Mouse (Mus musculus): ENCODE data around the gene Dnajc22. TPM values are rescaled to one million over a fixed set of nuclear protein-coding genes. Genes with fewer than 3 reads are reported as not detected.
"Not testable (repeated sequence)": the region's sequence is repeated elsewhere in the genome, so short reads cannot be mapped to it uniquely, and the experiment has no call there.

Gene Dnajc22
- polyA plus RNA-seq (2015; fragmentation: Nextera tagmentation; extraction: Ambion mirVana), result 8.0 and 10.0 TPM in 2 replicates

- Histone ChIP-seq H3K27ac (ENCODE audit: low read length) (peak within 1 kb of the TSS; percentile 43), H3K27me3 (ENCODE audit: insufficient read depth, low read length) (peaks cover 81% of the 10 kb centered on the region)
These were observed at the start of gene Dnajc22 for GRCm38 (mm10) chr15:99092870-99093269. TSS of gene Dnajc22 (plus strand) at chr15:99093170.

GRCm38 (mm10) chr15:99044854-99045253 lies 48.1 kb upstream of the Dnajc22 start:
- 45% methylated on average over 3 of the region's 3 CpGs for WGBS
- H3K9ac ChIP-seq (replicated peaks; ENCODE audit: low read length), result no peak overlapping the region
- no peak for ATAC-seq (ENCODE audit: low FRiP score, low TSS enrichment)
- no peaks in the 10 kb centered on the region for H3K27me3 ChIP-seq (ENCODE audit: insufficient read depth, low read length)
- H3K4me2 ChIP-seq (replicated peaks; ENCODE audit: low read depth, low read length), result no peak overlapping the region
- H3K4me1 ChIP-seq (ENCODE audit: insufficient read depth, low read length), result peaks cover 19% of the 10 kb centered on the region
- H3K27ac ChIP-seq (ENCODE audit: low read length), result no peak overlapping the region
- no peaks in the 10 kb centered on the region for H3K9me3 ChIP-seq (ENCODE audit: low read length)
- no peak overlapping the region for H3K4me3 ChIP-seq (ENCODE audit: low read length)
- no peaks in the 10 kb centered on the region for H3K36me3 ChIP-seq (ENCODE audit: insufficient read depth, low read length)

More at GRCm38 (mm10) chr15:99092870-99093269, at the start of gene Dnajc22:
- peaks cover 60% of the 10 kb centered on the region for H3K4me1 ChIP-seq (ENCODE audit: insufficient read depth, low read length)
- no peaks in the 10 kb centered on the region for H3K9me3 ChIP-seq (ENCODE audit: low read length)
- H3K4me2 ChIP-seq (replicated peaks; ENCODE audit: low read depth, low read length), result peak within 1 kb of the TSS; percentile 77
- 49% methylated on average over 8 of the region's 8 CpGs for WGBS
- ATAC-seq (ENCODE audit: low FRiP score, low TSS enrichment), result no peak
- H3K9ac ChIP-seq (replicated peaks; ENCODE audit: low read length), result peak within 1 kb of the TSS; percentile 57
- peak within 1 kb of the TSS; percentile 43 for H3K4me3 ChIP-seq (ENCODE audit: low read length)
- H3K36me3 ChIP-seq (ENCODE audit: insufficient read depth, low read length), result no peaks in the 10 kb centered on the region

- not testable (repeated sequence) for H3K9me3 ChIP-seq (ENCODE audit: low read length); H3K4me3 ChIP-seq (ENCODE audit: low read length); H3K27ac ChIP-seq (ENCODE audit: low read length); ATAC-seq (ENCODE audit: low FRiP score, low TSS enrichment); H3K4me2 ChIP-seq (replicated peaks; ENCODE audit: low read depth, low read length); H3K9ac ChIP-seq (replicated peaks; ENCODE audit: low read length); H3K27me3 ChIP-seq (ENCODE audit: insufficient read depth, low read length); H3K36me3 ChIP-seq (ENCODE audit: insufficient read depth, low read length)
- WGBS, result 79% methylated on average over 6 of the region's 6 CpGs
- H3K4me1 ChIP-seq (ENCODE audit: insufficient read depth, low read length), result peaks cover 15% of the 10 kb centered on the region
These were observed 47.2 kb upstream of the Dnajc22 start for GRCm38 (mm10) chr15:99045734-99046133.

- H3K27me3 ChIP-seq (ENCODE audit: insufficient read depth, low read length), result peaks cover 25% of the 10 kb centered on the region
- H3K9ac ChIP-seq (replicated peaks; ENCODE audit: low read length), result no peak overlapping the region
- WGBS, result 34% methylated on average over 13 of the region's 13 CpGs
- no peak overlapping the region for H3K4me3 ChIP-seq (ENCODE audit: low read length)
- no peak for ATAC-seq (ENCODE audit: low FRiP score, low TSS enrichment)
- no peaks in the 10 kb centered on the region for H3K9me3 ChIP-seq (ENCODE audit: low read length)
- H3K27ac ChIP-seq (ENCODE audit: low read length), result no peak overlapping the region
- peaks cover 7% of the 10 kb centered on the region for H3K4me1 ChIP-seq (ENCODE audit: insufficient read depth, low read length)
- H3K4me2 ChIP-seq (replicated peaks; ENCODE audit: low read depth, low read length), result no peak overlapping the region
- H3K36me3 ChIP-seq (ENCODE audit: insufficient read depth, low read length), result no peaks in the 10 kb centered on the region
These were observed 43.3 kb upstream of the Dnajc22 start for GRCm38 (mm10) chr15:99049473-99050253.

- H3K27me3 ChIP-seq (ENCODE audit: insufficient read depth, low read length), result peaks cover 62% of the 10 kb centered on the region
- H3K4me2 ChIP-seq (replicated peaks; ENCODE audit: low read depth, low read length), result no peak overlapping the region
- H3K36me3 ChIP-seq (ENCODE audit: insufficient read depth, low read length), result no peaks in the 10 kb centered on the region
- H3K27ac ChIP-seq (ENCODE audit: low read length), result no peak overlapping the region
- WGBS, result 11% methylated on average over 9 of the region's 9 CpGs
- peaks cover 21% of the 10 kb centered on the region for H3K4me1 ChIP-seq (ENCODE audit: insufficient read depth, low read length)
- no peak for ATAC-seq (ENCODE audit: low FRiP score, low TSS enrichment)
- no peaks in the 10 kb centered on the region for H3K9me3 ChIP-seq (ENCODE audit: low read length)
- H3K9ac ChIP-seq (replicated peaks; ENCODE audit: low read length), result no peak overlapping the region
- H3K4me3 ChIP-seq (ENCODE audit: low read length), result no peak overlapping the region
These were observed 39.6 kb upstream of the Dnajc22 start for GRCm38 (mm10) chr15:99053373-99053772.

GRCm38 (mm10) chr15:99055040-99055439 lies 37.9 kb upstream of the Dnajc22 start, which contains the start of gene Prph:
TSS of gene Prph (plus strand) at chr15:99055174.
- peak within 1 kb of the TSS; percentile 48 for H3K4me3 ChIP-seq (ENCODE audit: low read length)

GRCm38 (mm10) chr15:99055511-99055961 lies 37.4 kb upstream of the Dnajc22 start:
- Histone ChIP-seq H3K9ac (replicated peaks; ENCODE audit: low read length) (peak overlapping the region; percentile 14; the same call in 1 of the 2 replicates), H3K27me3 (ENCODE audit: insufficient read depth, low read length) (peaks cover 80% of the 10 kb centered on the region), H3K4me2 (replicated peaks; ENCODE audit: low read depth, low read length) (peak overlapping the region; percentile 61), H3K4me3 (ENCODE audit: low read length) (peak overlapping the region; percentile 48), H3K4me1 (ENCODE audit: insufficient read depth, low read length) (peaks cover 21% of the 10 kb centered on the region), H3K9me3 (ENCODE audit: low read length) (no peaks in the 10 kb centered on the region), H3K27ac (ENCODE audit: low read length) (no peak overlapping the region), H3K36me3 (ENCODE audit: insufficient read depth, low read length) (no peaks in the 10 kb centered on the region)
- peak; percentile 64 for ATAC-seq (ENCODE audit: low FRiP score, low TSS enrichment)
- under 1% methylated on average over 37 of the region's 37 CpGs for WGBS

More at GRCm38 (mm10) chr15:99055040-99055439, 37.9 kb upstream of the Dnajc22 start, which contains the start of gene Prph:
- Histone ChIP-seq H3K4me1 (ENCODE audit: insufficient read depth, low read length) (peaks cover 21% of the 10 kb centered on the region), H3K27me3 (ENCODE audit: insufficient read depth, low read length) (peaks cover 79% of the 10 kb centered on the region), H3K36me3 (ENCODE audit: insufficient read depth, low read length) (no peaks in the 10 kb centered on the region), H3K27ac (ENCODE audit: low read length) (no peak within 1 kb of the TSS), H3K4me2 (replicated peaks; ENCODE audit: low read depth, low read length) (peak within 1 kb of the TSS; percentile 61), H3K9me3 (ENCODE audit: low read length) (no peaks in the 10 kb centered on the region), H3K9ac (replicated peaks; ENCODE audit: low read length) (peak within 1 kb of the TSS; percentile 14; the same call in 1 of the 2 replicates)
- WGBS, result 2% methylated on average over 29 of the region's 30 CpGs
- ATAC-seq (ENCODE audit: low FRiP score, low TSS enrichment), result no peak

GRCm38 (mm10) chr15:99056332-99056731 lies 36.6 kb upstream of the Dnajc22 start:
- WGBS, result 10% methylated on average over 14 of the region's 14 CpGs
- Histone ChIP-seq H3K9me3 (ENCODE audit: low read length) (no peaks in the 10 kb centered on the region), H3K27ac (ENCODE audit: low read length) (no peak overlapping the region), H3K9ac (replicated peaks; ENCODE audit: low read length) (no peak overlapping the region), H3K36me3 (ENCODE audit: insufficient read depth, low read length) (no peaks in the 10 kb centered on the region), H3K27me3 (ENCODE audit: insufficient read depth, low read length) (peaks cover 84% of the 10 kb centered on the region), H3K4me2 (replicated peaks; ENCODE audit: low read depth, low read length) (no peak overlapping the region), H3K4me3 (ENCODE audit: low read length) (no peak overlapping the region; the same call in 1 of the 2 replicates), H3K4me1 (ENCODE audit: insufficient read depth, low read length) (peaks cover 21% of the 10 kb centered on the region)
- no peak for ATAC-seq (ENCODE audit: low FRiP score, low TSS enrichment)

GRCm38 (mm10) chr15:99065557-99066165 lies 27.3 kb upstream of the Dnajc22 start:
- no peak overlapping the region for H3K4me2 ChIP-seq (replicated peaks; ENCODE audit: low read depth, low read length)
- H3K9ac ChIP-seq (replicated peaks; ENCODE audit: low read length), result no peak overlapping the region
- H3K9me3 ChIP-seq (ENCODE audit: low read length), result no peaks in the 10 kb centered on the region
- no peak overlapping the region for H3K27ac ChIP-seq (ENCODE audit: low read length)
- H3K4me1 ChIP-seq (ENCODE audit: insufficient read depth, low read length), result no peaks in the 10 kb centered on the region
- H3K27me3 ChIP-seq (ENCODE audit: insufficient read depth, low read length), result peaks cover 14% of the 10 kb centered on the region
- no peak overlapping the region for H3K4me3 ChIP-seq (ENCODE audit: low read length)
- WGBS, result 68% methylated on average over 12 of the region's 12 CpGs
- no peak for ATAC-seq (ENCODE audit: low FRiP score, low TSS enrichment)
- H3K36me3 ChIP-seq (ENCODE audit: insufficient read depth, low read length), result no peaks in the 10 kb centered on the region

All from kidney, embryonic 16.5 days (tissue).